Mouse (Mus musculus): Measurements from ENCODE around the gene Tcp11.

DNA sequence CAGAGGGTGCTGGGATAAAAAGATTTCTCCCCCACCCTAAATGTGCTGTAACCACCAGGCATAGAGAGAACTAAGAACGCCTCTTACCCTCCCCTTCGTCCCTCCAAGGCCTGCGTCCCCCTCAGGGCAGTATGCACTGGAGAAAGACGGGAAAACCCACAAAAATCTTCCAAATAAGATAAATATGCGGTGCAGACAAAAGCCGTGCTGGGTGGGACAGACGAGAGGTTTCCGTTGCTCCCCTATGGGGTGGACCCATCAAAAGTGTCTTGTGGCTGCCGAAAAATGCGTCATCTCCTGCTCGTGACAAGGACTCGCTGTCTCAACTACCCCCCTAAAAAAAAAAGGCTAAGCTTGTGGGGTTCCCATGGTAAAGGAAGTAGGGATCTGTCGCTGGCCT lies 42.5 kb upstream of the Tcp11 start:
- TF ChIP-seq CTCF (IDR thresholded peaks at IDR 0.05; ENCODE audit: low read depth) (no peak), EP300 (IDR thresholded peaks at IDR 0.05; ENCODE audit: low read depth) (no peak)

Data from heart, postnatal 0 days (tissue).